Mouse (Mus musculus) naive thymus-derived CD4-positive, alpha-beta T cell, adult 2 months (primary cell): ENCODE results near the gene Ly6g5b.

Experiments used
- DNase-seq: peaks from one replicate; pipeline ENCODE4 v3.0.0-alpha.2; 2011; ENCODE audit warnings: low read depth

The Ly6g5b gene

GRCm38 (mm10) chr17:35105740-35106389 is 9.4 kb downstream of the Ly6g5b start:
- peak; percentile 50 for DNase-seq

- DNase-seq: no peak
Measured at GRCm38 (mm10) chr17:35104754-35105153, 10.5 kb downstream of the Ly6g5b start.

GRCm38 (mm10) chr17:35104079-35104478 is 11.1 kb downstream of the Ly6g5b start:
- no peak for DNase-seq

DNA sequence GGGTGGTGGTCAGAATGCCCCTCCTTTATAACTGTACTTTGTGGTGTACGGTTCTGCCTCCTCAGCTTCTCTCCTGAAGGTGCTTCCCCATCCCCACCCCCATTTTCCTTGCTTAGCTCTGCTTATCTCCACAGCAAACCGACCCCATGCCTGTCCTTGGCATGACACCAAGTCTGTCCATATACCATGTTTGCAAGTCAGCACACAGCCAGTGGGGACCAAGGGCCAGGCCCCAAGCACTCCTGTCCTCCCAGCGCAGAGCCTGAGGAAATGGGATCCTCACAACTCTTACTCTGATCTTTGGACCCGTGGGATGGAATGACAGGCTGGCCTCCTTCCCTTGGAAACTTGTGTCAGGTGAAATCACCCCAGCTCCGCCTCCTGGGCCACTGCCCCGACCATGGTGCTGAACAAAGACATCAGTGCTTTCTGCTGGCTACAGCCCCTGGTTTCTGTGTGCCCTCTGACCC is 12.0 kb downstream of the Ly6g5b start:
- DNase-seq: no peak

DNA sequence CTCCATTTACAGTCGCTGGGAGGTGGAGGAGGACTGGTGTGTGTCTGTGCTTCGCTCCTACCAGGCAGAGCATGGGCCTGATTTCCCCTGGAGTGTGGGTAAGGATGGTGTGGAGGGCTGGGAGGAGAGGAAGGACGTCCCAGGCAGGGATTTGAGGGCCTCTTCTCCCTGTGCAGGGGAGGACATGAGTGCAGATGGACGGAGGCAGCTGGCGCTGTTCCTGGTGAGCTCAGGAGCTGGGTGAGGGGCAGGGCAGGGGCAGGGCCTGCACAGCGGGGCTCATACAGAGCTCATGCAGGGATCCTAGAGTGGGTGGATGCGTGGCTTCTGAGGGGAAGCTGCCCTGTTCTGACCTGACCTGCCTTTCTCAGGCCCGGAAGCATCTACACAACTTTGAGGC is 12.9 kb downstream of the Ly6g5b start:
- no peak for DNase-seq

- DNase-seq: no peak
Measured at GRCm38 (mm10) chr17:35101161-35101560, 14.1 kb downstream of the Ly6g5b start.

DNA sequence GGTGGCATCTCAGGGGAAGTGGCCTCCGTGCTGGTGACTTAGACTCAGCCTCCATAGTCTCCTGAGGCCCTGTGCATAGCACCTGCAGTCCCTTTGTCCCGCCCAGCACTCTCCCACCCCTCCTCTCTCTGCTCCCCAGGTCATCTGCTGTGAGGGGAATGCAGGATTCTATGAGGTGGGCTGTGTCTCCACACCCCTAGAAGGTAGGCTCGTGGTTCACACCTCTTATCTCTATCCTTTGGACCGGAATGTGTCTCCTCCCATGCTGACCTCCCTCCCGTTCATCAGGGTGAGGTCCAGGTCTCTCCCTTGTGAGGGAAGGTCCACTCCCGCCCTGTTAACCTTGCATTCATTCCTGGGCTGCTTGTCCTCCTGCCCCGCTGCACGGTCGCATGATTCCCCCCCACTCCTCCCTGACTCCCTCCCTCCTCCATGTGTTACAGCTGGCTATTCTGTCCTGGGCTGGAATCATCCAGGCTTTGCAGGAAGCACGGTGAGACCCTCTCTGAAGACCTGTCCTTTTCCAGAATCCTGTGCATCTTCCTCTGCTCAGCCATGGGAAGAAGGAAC is 14.9 kb downstream of the Ly6g5b start:
- no peak for DNase-seq

- DNase-seq: no peak
Measured at GRCm38 (mm10) chr17:35097164-35097655, 18.0 kb downstream of the Ly6g5b start.

DNA sequence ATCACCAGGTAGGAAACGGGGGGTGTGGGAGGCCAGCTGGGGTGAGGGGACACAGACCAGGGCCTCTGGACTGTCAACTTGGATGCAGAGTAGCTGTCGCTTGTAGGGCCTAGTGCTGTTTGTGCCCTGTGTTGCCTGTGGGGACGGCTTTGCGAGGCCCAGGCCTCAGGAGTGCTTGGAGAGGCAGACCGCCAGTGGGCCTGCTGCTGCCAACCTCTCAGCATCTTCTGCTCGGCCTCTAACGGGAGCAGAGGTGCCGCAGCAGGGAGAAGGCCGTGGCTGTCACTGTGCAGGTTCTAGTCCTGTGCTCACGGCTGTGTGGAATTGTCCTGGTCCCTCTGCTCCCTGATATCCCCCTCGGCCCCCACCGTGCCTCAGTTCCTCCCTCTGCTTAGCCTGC is 18.6 kb downstream of the Ly6g5b start:
- DNase-seq: no peak

GRCm38 (mm10) chr17:35094475-35095365 is 20.5 kb downstream of the Ly6g5b start:
- DNase-seq: no peak

GRCm38 (mm10) chr17:35092403-35093198 is 22.6 kb downstream of the Ly6g5b start:
- no peak for DNase-seq

GRCm38 (mm10) chr17:35090166-35090932 is 24.9 kb downstream of the Ly6g5b start:
- DNase-seq: peak; percentile 30

GRCm38 (mm10) chr17:35088825-35089644 is 26.2 kb downstream of the Ly6g5b start, which contains the start of gene Abhd16a:
TSS of gene Abhd16a (plus strand) at chr17:35089263.
- DNase-seq: peak; percentile 97

DNA sequence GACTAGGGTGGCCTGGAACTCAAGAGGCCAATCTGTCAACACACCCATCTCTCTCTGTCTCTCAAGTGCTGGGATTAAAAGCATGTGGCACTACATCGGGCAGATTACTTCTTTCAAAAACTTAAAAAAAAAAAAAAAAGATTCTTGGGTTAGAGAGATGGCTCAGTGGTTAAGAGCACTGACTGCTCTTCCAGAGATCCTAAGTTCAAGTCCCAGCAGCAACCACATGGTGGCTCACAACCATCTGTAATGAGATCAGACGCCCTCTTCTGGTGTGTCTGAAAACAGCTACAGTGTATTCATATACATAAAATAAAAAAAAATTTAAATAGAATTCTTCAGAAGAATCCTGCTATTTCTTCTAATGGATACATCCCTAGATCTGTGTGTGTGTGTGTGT is 27.1 kb downstream of the Ly6g5b start:
- peak; percentile 35 for DNase-seq

DNA sequence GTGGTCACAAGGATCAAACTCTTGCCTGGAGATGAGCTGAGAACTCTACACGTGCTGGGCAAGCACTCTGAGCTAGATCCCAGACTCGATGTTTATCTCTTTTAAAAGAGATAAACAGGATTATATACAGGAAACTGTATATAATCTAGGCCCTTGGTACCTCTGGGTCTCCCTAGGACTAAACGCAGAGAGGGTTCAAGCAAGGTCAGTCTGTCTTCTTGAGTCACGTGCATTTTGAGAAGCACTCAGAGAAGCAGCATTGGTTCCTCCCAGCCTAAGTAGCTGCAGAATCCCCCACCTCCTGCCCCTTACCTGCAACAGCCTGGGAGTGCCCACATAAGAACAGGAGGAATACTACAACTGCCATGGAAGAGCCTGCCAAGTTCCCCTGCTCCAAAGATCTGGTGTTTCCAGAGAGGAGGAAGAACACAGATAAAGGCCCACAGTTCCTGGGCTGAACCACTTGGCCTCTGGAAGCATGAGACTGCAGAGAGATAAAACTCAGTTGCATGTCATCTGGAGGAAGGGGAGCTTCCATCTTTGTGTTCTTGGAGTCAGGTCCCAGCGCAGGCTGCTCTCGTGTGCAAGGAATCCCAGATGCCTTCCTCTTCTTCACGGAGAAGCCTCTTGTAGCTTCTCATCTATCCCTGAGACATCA is 29.9 kb downstream of the Ly6g5b start, which contains the start of gene Ly6g6f:
Gene Ly6g6f (minus strand): TSS at position 403 of the 658 bp plus-strand sequence.
- DNase-seq: no peak

DNA sequence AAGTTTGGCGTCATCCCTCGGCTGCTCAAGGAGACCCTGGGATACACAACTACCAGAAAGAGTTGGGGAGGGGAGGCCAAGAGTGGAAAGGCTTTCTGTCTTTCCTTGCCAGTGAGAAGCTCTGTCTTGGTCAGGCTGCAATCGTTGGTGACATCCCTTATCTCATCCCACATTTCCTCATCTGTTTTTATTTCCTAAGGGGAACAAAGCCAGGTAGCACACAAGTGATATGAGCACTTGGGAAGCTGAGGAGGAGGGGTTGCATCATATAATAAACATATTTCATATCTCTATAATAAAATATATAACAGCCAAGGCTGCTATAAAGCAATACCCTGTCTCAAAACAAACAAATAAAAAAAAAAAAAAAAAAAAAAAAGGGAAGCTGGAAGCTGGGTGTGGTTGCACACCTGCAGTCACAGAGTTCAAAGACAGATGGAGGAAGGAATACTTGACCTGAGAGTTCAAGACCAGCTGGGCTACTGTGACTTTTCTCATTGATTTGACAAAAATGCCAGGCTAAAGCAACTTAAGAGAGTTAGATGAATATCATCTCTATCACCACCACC is 31.2 kb downstream of the Ly6g5b start:
- no peak for DNase-seq

- DNase-seq: no peak
Measured at GRCm38 (mm10) chr17:35082841-35083576, 32.2 kb downstream of the Ly6g5b start.

DNA sequence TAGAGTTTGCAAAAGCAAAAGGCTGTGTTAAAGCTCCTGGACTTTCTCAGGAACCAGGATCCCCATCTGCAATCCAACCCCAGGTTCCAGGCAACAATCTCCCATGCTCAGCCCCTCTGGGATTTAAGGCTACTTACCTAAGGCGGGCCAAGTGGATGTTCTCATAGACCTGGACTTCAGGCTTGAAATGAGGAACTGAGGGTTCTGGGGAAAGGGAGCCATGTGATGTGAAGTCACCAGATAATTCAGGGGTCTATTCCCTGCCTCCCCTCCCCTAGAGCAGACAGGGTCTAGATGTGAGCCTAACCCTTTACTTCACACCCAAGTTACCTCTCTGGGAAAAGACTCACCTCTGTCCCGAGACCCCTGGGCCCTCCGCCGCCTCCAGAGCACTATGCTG is 34.5 kb downstream of the Ly6g5b start:
- no peak for DNase-seq
